Mouse (Mus musculus) embryonic facial prominence, embryonic 13.5 days (tissue): Measurements from ENCODE around the gene Mfsd4b2. TPM values are rescaled to one million over a fixed set of nuclear protein-coding genes. Genes with fewer than 3 reads are reported as not detected.

ENCODE experiments used
- ATAC-seq: fragments of 200-750 bp; cut with Nextera tagmentation; 2 replicates; pipeline ENCODE4 v1.8.0; 2017; ENCODE audit warnings: low read depth; ENCODE audit not compliant: insufficient number of reproducible peaks, insufficient read depth, low FRiP score, low TSS enrichment
- H3K27ac ChIP-seq: fragments of 300-500 bp; sonication (generic); 2 replicates; pipeline ENCODE4 v1.5.1; 2015; ENCODE audit warnings: moderate library complexity, mild to moderate bottlenecking, inconsistent platforms
- H3K27me3 ChIP-seq: fragments of 300-500 bp; sonication (generic); 2 replicates; pipeline ENCODE4 v1.6.1; 2015; ENCODE audit warnings: mild to moderate bottlenecking, inconsistent platforms
- H3K36me3 ChIP-seq: fragments of 300-500 bp; sonication (generic); 2 replicates; pipeline ENCODE4 v1.6.1; 2015; ENCODE audit warnings: mild to moderate bottlenecking, inconsistent platforms
- H3K4me1 ChIP-seq: fragments of 300-500 bp; sonication (generic); 2 replicates; pipeline ENCODE4 v1.6.1; 2015; ENCODE audit warnings: inconsistent platforms
- H3K4me2 ChIP-seq: fragments of 300-500 bp; sonication (generic); 2 replicates; pipeline ENCODE4 v1.6.1; 2015; ENCODE audit warnings: moderate library complexity, mild to moderate bottlenecking, inconsistent platforms
- H3K4me3 ChIP-seq: fragments of 300-500 bp; sonication (generic); 2 replicates; pipeline ENCODE4 v1.5.1; 2015; ENCODE audit warnings: mild to moderate bottlenecking, inconsistent platforms
- H3K9ac ChIP-seq: fragments of 300-500 bp; sonication (generic); 2 replicates; pipeline ENCODE4 v1.6.1; 2015; ENCODE audit warnings: mild to moderate bottlenecking, inconsistent platforms
- H3K9me3 ChIP-seq: fragments of 300-500 bp; sonication (generic); 2 replicates; pipeline ENCODE4 v1.6.1; 2016; ENCODE audit warnings: inconsistent platforms
- WGBS: fragments of 180-500 bp; shearing (Covaris S2); methylation state at CpG from one replicate; pipeline ENCODE4 v1.1.7; 2015; ENCODE audit warnings: mixed read lengths; 5-methylcytosine and 5-hydroxymethylcytosine counted together
- polyA plus RNA-seq: library from polyadenylated mRNA; unstranded; fragments of >200 nt; fragmentation: Nextera tagmentation; extraction: Ambion mirVana; gene quantifications from 2 replicates; pipeline ENCODE4 v1.2.1, GENCODE M21; 2015

The Mfsd4b2 gene
- not detected in 2 replicates for polyA plus RNA-seq

GRCm38 (mm10) chr10:39926616-39927139 lies at the start of gene Mfsd4b2:
Gene Mfsd4b2 (minus strand): TSS chr10:39926923.
- WGBS = 2% methylated on average over 41 of the region's 41 CpGs
- Histone ChIP-seq H3K27ac (no peak within 1 kb of the TSS), H3K36me3 (no peaks in the 10 kb centered on the region), H3K9ac (peak within 1 kb of the TSS; percentile 71), H3K4me2 (peak within 1 kb of the TSS; percentile 90), H3K4me1 (0 out of 2 replicates have a peak, but pooled peaks cover 5% of the 10 kb centered on the region), H3K27me3 (peaks cover 32% of the 10 kb centered on the region), H3K9me3 (no peaks in the 10 kb centered on the region), H3K4me3 (peak within 1 kb of the TSS; percentile 51)
- peak; percentile 64; the same call in 1 of the 2 replicates for ATAC-seq

GRCm38 (mm10) chr10:39975771-39976170 lies 49.0 kb upstream of the Mfsd4b2 start:
- H3K27me3 ChIP-seq = no peaks in the 10 kb centered on the region
- no peak overlapping the region for H3K27ac ChIP-seq
- ATAC-seq = no peak
- H3K4me2 ChIP-seq = no peak overlapping the region
- H3K9me3 ChIP-seq = peaks cover 8% of the 10 kb centered on the region
- no peak overlapping the region for H3K4me3 ChIP-seq
- H3K4me1 ChIP-seq = no peaks in the 10 kb centered on the region
- 35% methylated on average over 2 of the region's 2 CpGs for WGBS
- H3K36me3 ChIP-seq = no peaks in the 10 kb centered on the region
- H3K9ac ChIP-seq = no peak overlapping the region

- Histone ChIP-seq H3K27ac (no peak overlapping the region), H3K9me3 (peaks cover 8% of the 10 kb centered on the region), H3K9ac (no peak overlapping the region), H3K4me1 (no peaks in the 10 kb centered on the region), H3K27me3 (no peaks in the 10 kb centered on the region), H3K4me3 (no peak overlapping the region), H3K4me2 (no peak overlapping the region), H3K36me3 (no peaks in the 10 kb centered on the region)
- 58% methylated on average over 11 of the region's 11 CpGs for whole genome bisulfite sequencing
- no peak for ATAC-seq
These were observed 48.3 kb upstream of the Mfsd4b2 start for GRCm38 (mm10) chr10:39974982-39975381.

- no peaks in the 10 kb centered on the region for H3K36me3 ChIP-seq
- no peaks in the 10 kb centered on the region for H3K27me3 ChIP-seq
- no peaks in the 10 kb centered on the region for H3K9me3 ChIP-seq
- no peak overlapping the region for H3K4me3 ChIP-seq
- no peak overlapping the region for H3K9ac ChIP-seq
- H3K27ac ChIP-seq = no peak overlapping the region
- no peaks in the 10 kb centered on the region for H3K4me1 ChIP-seq
- no peak overlapping the region for H3K4me2 ChIP-seq
- 0 out of 2 replicates have a peak, but pooled peaks have one; percentile 48 for ATAC-seq
- 81% methylated on average over 3 of the region's 3 CpGs for WGBS
These were observed 40.8 kb upstream of the Mfsd4b2 start for GRCm38 (mm10) chr10:39967512-39967911.

- no peaks in the 10 kb centered on the region; the same call in 1 of the 2 replicates for H3K4me1 ChIP-seq
- no peaks in the 10 kb centered on the region for H3K36me3 ChIP-seq
- peaks cover 8% of the 10 kb centered on the region; the same call in 1 of the 2 replicates for H3K27me3 ChIP-seq
- no peaks in the 10 kb centered on the region for H3K9me3 ChIP-seq
- H3K4me3 ChIP-seq = no peak overlapping the region
- H3K9ac ChIP-seq = no peak overlapping the region
- H3K27ac ChIP-seq = no peak overlapping the region
- no peak for ATAC-seq
- WGBS = 37% methylated on average over 1 of the region's 1 CpGs
- no peak overlapping the region for H3K4me2 ChIP-seq
These were observed 35.2 kb upstream of the Mfsd4b2 start for GRCm38 (mm10) chr10:39961906-39962305.

- 42% methylated on average over 11 of the region's 11 CpGs for WGBS
- Histone ChIP-seq H3K4me1 (no peaks in the 10 kb centered on the region; the same call in 1 of the 2 replicates), H3K9ac (no peak overlapping the region), H3K36me3 (no peaks in the 10 kb centered on the region), H3K27me3 (peaks cover 8% of the 10 kb centered on the region; the same call in 1 of the 2 replicates), H3K9me3 (no peaks in the 10 kb centered on the region), H3K4me2 (peak overlapping the region; percentile 94), H3K4me3 (peak overlapping the region; percentile 57), H3K27ac (no peak overlapping the region)
- ATAC-seq = peak; percentile 29; the same call in 1 of the 2 replicates
These were observed 33.7 kb upstream of the Mfsd4b2 start for GRCm38 (mm10) chr10:39960441-39960822.

- H3K4me1 ChIP-seq = no peaks in the 10 kb centered on the region; the same call in 1 of the 2 replicates
- 0% methylated on average over 38 of the region's 38 CpGs for WGBS
- H3K9me3 ChIP-seq = no peaks in the 10 kb centered on the region
- ATAC-seq = peak; percentile 97
- peak within 1 kb of the TSS; percentile 94 for H3K4me2 ChIP-seq
- no peaks in the 10 kb centered on the region for H3K36me3 ChIP-seq
- H3K27ac ChIP-seq = no peak within 1 kb of the TSS
- H3K27me3 ChIP-seq = peaks cover 8% of the 10 kb centered on the region; the same call in 1 of the 2 replicates
- peak within 1 kb of the TSS; percentile 73 for H3K9ac ChIP-seq
- H3K4me3 ChIP-seq = peak within 1 kb of the TSS; percentile 57
These were observed 33.2 kb upstream of the Mfsd4b2 start, which contains the start of gene Mfsd4b3 for GRCm38 (mm10) chr10:39959761-39960440. Gene Mfsd4b3 (minus strand): TSS chr10:39960153.

- Histone ChIP-seq H3K9me3 (no peaks in the 10 kb centered on the region), H3K4me1 (no peaks in the 10 kb centered on the region; the same call in 1 of the 2 replicates), H3K27ac (no peak overlapping the region), H3K9ac (no peak overlapping the region), H3K27me3 (peaks cover 8% of the 10 kb centered on the region; the same call in 1 of the 2 replicates), H3K4me2 (no peak overlapping the region), H3K36me3 (no peaks in the 10 kb centered on the region), H3K4me3 (no peak overlapping the region)
- 68% methylated on average over 4 of the region's 4 CpGs for WGBS
- ATAC-seq = no peak
These were observed 31.5 kb upstream of the Mfsd4b2 start for GRCm38 (mm10) chr10:39958266-39958665.

- ATAC-seq = no peak
- Histone ChIP-seq H3K36me3 (no peaks in the 10 kb centered on the region), H3K9ac (no peak overlapping the region), H3K4me1 (no peaks in the 10 kb centered on the region; the same call in 1 of the 2 replicates), H3K4me3 (no peak overlapping the region), H3K27me3 (peaks cover 8% of the 10 kb centered on the region; the same call in 1 of the 2 replicates), H3K27ac (no peak overlapping the region), H3K9me3 (no peaks in the 10 kb centered on the region), H3K4me2 (no peak overlapping the region)
- WGBS = 66% methylated on average over 2 of the region's 2 CpGs
These were observed 29.7 kb upstream of the Mfsd4b2 start for GRCm38 (mm10) chr10:39956340-39956878.

- H3K9ac ChIP-seq = no peak overlapping the region
- ATAC-seq = no peak
- no peak overlapping the region for H3K4me3 ChIP-seq
- H3K4me1 ChIP-seq = no peaks in the 10 kb centered on the region
- H3K36me3 ChIP-seq = no peaks in the 10 kb centered on the region
- peaks cover 8% of the 10 kb centered on the region; the same call in 1 of the 2 replicates for H3K27me3 ChIP-seq
- no peaks in the 10 kb centered on the region for H3K9me3 ChIP-seq
- no peak overlapping the region for H3K27ac ChIP-seq
- no peak overlapping the region for H3K4me2 ChIP-seq
- WGBS = 55% methylated on average over 2 of the region's 2 CpGs
These were observed 28.4 kb upstream of the Mfsd4b2 start for GRCm38 (mm10) chr10:39955163-39955562.

GRCm38 (mm10) chr10:39949377-39949954 lies 22.7 kb upstream of the Mfsd4b2 start:
- Histone ChIP-seq H3K4me1 (no peaks in the 10 kb centered on the region), H3K36me3 (no peaks in the 10 kb centered on the region), H3K9me3 (no peaks in the 10 kb centered on the region), H3K9ac (no peak overlapping the region), H3K4me2 (no peak overlapping the region), H3K27ac (no peak overlapping the region), H3K27me3 (no peaks in the 10 kb centered on the region), H3K4me3 (no peak overlapping the region)
- 87% methylated on average over 2 of the region's 2 CpGs for WGBS
- ATAC-seq = no peak
